Mouse (Mus musculus): ENCODE measurements around the gene Gm128.

Gm128 gene

DNA sequence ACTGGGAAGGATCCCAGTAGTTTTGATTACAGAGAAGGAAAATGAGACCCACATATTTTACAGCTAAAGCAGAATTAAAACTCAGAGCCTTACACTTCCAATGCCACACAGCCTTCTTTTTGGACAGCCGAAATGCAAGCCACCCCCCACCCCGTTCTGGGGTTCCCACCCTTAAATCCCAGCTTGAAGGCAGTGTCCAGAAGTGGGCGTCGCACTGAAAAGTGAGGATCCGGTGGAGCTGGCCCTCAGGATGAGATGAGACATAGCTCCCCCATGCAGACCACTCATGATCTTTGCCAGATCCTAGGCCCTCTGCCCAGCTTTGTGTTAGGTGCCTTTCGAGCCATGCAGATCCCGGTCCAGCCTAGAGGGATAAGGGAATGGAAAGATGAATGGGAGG, at the start of gene Gm128:
TSS of gene Gm128 (minus strand) at position 101 of the 400 bp plus-strand sequence.
- no peak for DNase-seq (ENCODE audit: low spot score in 2 of 2)

DNA sequence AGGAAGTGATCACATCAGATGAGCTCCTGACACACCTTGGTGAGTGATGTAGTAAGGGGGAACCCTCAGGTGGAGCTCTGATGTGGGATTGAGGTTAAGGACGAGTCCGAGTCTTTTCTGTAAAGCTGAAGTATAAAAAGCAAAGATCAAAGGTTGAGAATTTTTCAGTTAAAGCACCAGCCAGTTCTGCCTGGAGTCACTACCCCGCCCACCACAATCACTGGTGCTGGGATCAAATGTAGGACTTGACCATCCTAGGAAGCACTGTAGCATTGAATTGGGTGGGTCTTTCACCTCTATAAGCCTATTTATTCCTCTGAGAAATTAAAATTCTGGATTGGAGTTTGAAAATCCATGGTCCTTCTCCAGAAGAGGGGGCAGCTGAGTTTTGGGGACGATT, 49.6 kb upstream of the Gm128 start:
- no peak for DNase-seq (ENCODE audit: low spot score in 2 of 2)

DNA sequence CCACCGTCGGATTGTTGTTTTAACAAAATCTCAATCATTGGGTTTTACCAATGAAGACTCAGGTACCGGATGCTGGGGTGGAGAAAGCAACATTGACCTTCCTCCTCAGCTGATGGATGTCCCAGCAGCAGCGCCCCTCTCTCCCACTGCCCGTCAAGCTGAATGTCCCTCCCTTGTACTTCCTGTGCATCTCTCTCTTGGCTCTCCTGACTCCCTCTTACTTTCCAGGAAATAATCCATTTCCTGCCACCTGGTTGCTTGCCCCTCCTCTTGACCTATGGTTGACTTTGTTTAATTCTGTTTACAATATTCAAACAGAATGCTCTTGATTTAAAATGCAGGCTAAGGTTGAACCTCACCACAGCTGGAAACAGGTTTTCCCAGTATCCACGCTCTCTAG, 48.8 kb upstream of the Gm128 start:
- DNase-seq (ENCODE audit: low spot score in 2 of 2), result no peak

DNA sequence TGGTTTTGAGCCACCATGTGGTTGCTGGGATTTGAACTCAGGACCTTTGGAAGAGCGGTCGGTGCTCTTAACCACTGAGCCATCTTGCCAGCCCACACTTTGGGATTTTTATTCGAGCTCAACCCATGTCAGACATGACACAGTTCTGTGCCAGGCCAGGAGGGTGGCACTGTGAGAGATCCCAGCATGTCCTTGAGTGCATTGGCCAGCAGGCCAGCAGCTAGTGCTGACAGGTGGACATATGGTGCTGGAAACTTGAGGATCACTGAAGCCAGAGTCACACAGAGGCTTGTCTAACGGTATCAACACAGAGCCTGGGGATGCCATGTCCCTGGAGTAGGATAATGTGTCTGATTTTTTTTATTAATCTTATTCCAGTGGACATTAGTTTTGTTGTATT, 48.0 kb upstream of the Gm128 start:
- DNase-seq (ENCODE audit: low spot score in 2 of 2), result no peak

GRCm38 (mm10) chr3:95287541-95287940, 46.1 kb upstream of the Gm128 start:
- no peak for DNase-seq (ENCODE audit: low spot score in 2 of 2)

- no peak for DNase-seq (ENCODE audit: low spot score in 2 of 2)
Observed at GRCm38 (mm10) chr3:95286510-95286909, 45.1 kb upstream of the Gm128 start.

DNA sequence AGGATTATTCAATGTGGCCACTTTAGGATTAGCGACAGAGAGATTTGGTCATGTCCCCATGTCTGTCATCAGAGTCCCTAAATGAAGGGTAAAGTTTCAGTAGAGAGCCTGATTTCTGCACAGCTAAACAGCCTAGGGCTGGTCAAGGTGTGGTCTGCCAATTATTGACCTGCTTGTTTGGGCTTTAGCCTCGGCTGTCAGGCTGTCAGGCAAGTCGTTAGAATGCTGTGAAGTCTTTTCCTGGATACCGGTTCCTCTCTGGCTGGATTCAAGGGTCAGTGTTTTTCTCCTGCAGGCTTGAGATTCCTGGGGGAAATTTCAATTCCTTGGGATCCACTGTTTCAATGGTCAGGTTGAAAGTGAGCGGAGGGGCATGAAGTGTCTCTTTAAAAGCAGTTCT, 44.6 kb upstream of the Gm128 start:
- no peak for DNase-seq (ENCODE audit: low spot score in 2 of 2)

DNA sequence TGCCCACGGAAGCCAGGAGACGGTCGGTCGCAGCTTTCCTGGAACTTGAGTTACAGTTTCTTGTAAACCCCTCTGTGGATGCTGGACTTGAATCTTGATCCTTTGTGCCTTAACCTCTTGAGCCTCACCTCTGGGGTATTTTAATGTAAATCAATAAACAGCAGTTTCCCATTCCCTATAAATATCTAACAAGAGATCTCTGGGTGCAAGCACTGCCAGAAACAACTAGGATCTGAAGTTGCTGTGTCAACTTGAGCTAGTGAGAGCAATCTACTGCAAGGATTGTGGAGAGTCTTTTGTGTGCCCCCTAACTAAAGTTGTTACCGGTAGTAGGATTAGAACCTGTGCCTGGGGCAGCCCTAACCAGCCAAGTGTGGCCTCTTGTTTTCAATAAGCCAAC, 44.0 kb upstream of the Gm128 start:
- DNase-seq (ENCODE audit: low spot score in 2 of 2), result no peak

GRCm38 (mm10) chr3:95284501-95285281, 43.3 kb upstream of the Gm128 start:
- no peak for DNase-seq (ENCODE audit: low spot score in 2 of 2)

DNA sequence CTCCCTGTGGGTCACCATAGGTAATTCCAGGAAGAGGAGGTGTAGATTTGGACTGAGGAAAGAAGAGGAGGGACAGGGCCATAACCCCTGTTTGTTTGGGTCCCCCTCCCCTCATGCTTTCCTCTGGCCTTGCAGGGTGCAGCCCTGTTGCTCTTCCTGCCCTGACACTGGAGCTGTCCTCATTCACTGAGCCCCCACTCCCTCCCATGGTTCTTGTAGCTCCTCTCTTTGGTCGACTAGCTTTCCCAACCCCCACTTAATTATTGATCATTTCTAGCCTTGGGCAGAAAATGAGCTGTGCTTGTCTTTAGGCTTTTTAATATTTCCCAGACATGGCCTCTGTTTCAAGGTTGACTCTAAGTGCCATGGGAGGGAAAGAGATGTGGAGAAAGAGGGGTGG, 42.7 kb upstream of the Gm128 start:
- DNase-seq (ENCODE audit: low spot score in 2 of 2), result no peak

GRCm38 (mm10) chr3:95283589-95283941, 42.2 kb upstream of the Gm128 start:
- no peak for DNase-seq (ENCODE audit: low spot score in 2 of 2)

- peak; percentile 30 to 39 for DNase-seq (ENCODE audit: low spot score in 2 of 2)
Observed at GRCm38 (mm10) chr3:95282865-95283588, 41.6 kb upstream of the Gm128 start.

- DNase-seq (ENCODE audit: low spot score in 2 of 2), result peak; percentile 18 to 32
Observed at GRCm38 (mm10) chr3:95282381-95282864, 41.0 kb upstream of the Gm128 start.

GRCm38 (mm10) chr3:95281216-95282126, 40.1 kb upstream of the Gm128 start, which contains the start of the genes Mindy1 and Prune1:
TSS of gene Mindy1 (plus strand) at chr3:95281345.
TSS of gene Prune1 (minus strand) at chr3:95282076.
- peak; percentile 97 to 98 for DNase-seq (ENCODE audit: low spot score in 2 of 2)

DNA sequence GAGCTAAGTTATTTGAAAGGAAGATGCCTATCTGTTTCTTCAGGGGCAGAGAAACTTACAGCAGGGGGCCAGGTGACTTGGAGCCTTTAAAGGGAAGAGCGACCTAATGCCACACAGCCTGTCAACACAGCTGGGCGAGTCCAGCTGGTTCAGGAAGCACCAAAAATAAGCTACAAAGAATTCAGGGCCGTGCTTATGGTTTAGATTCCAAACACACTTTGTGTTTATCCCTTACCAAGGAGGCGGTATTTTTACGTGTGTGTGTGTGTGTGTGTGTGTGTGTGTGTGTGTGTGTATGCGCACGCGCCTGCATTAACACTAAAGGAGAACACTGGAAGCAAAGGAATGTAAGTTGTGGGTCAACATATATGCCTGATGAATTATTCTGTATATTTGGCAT, 39.3 kb upstream of the Gm128 start:
- DNase-seq (ENCODE audit: low spot score in 2 of 2), result peak in 1 of 2 experiments; percentile 13

DNA sequence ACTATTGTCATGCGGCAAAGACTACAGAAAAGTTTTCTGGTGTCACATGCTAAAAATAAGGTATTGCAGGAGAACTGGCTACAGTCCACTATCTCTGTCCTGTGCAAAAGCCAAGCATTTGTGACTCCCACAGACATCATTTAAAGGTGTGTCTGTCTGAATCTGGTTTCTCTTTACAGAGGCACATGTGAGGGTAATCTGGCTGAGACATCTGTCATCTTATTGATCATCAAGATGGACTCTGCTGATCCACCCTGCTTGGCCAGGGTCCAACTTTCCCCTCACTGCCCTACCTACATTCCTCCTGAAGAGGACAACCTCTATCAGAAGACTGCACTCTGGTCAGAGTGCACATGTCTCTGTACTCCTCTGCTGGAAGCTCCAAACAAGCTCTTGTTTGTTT, 35.8 kb upstream of the Gm128 start:
- DNase-seq (ENCODE audit: low spot score in 2 of 2), result no peak

GRCm38 (mm10) chr3:95276428-95276934, 35.1 kb upstream of the Gm128 start:
- no peak for DNase-seq (ENCODE audit: low spot score in 2 of 2)

- no peak for DNase-seq (ENCODE audit: low spot score in 2 of 2)
Observed at GRCm38 (mm10) chr3:95275161-95275560, 33.8 kb upstream of the Gm128 start.

DNA sequence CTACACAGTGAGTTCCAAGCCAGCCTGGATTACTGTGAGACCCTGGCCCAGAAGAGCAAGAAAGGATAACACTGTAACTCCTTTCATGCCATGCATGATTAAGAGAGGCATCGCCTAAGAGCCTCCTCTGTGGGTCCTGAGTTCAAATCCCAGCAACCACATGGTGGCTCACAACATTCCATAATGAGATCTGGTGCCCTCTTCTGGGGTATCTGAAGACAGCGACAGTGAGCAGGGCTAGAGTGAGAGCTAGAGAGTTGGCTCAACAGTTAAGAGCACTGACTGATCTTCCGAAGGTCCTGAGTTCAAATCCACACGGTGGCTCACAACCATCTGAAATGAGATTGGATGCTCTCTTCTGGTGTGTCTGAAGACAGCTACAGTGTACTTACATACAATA, 33.1 kb upstream of the Gm128 start:
- no peak for DNase-seq (ENCODE audit: low spot score in 2 of 2)

GRCm38 (mm10) chr3:95273471-95273870, 32.1 kb upstream of the Gm128 start:
- DNase-seq (ENCODE audit: low spot score in 2 of 2), result no peak

GRCm38 (mm10) chr3:95270766-95271364, 29.5 kb upstream of the Gm128 start:
- no peak for DNase-seq (ENCODE audit: low spot score in 2 of 2)
